Mouse (Mus musculus) lung, postnatal 0 days (tissue): ENCODE measurements around the gene Srd5a1. TPM values are rescaled to one million over a fixed set of nuclear protein-coding genes. Genes with fewer than 3 reads are reported as not detected.

Source experiments
- ATAC-seq: fragments of 200-750 bp; cut with Nextera tagmentation; 2 replicates; pipeline ENCODE4 v1.8.0; 2017; ENCODE audit warnings: moderate library complexity
- DNase-seq: peaks from one replicate; pipeline ENCODE4 v3.0.0-alpha.2; 2016; ENCODE audit warnings: low spot score
- H3K27ac ChIP-seq: fragments of 300-500 bp; sonication (generic); 2 replicates; pipeline ENCODE4 v1.5.1; 2014; ENCODE audit warnings: antibody characterized with exemption, mild to moderate bottlenecking, low read length, mixed read lengths
- H3K27me3 ChIP-seq: fragments of 300-500 bp; sonication (generic); replicated peaks from 2 replicates; pipeline ENCODE4 v1.6.1; 2014; ENCODE audit warnings: low read length, mixed read lengths; ENCODE audit not compliant: insufficient read depth
- H3K36me3 ChIP-seq: fragments of 300-500 bp; sonication (generic); 2 replicates; pipeline ENCODE4 v1.6.1; 2014; ENCODE audit warnings: low read length, mixed read lengths; ENCODE audit not compliant: insufficient read depth
- H3K4me1 ChIP-seq: fragments of 300-500 bp; sonication (generic); 2 replicates; pipeline ENCODE4 v1.6.1; 2014; ENCODE audit warnings: antibody characterized with exemption, low read depth, low read length, mixed read lengths; ENCODE audit not compliant: insufficient read depth
- H3K4me2 ChIP-seq: fragments of 300-500 bp; sonication (generic); replicated peaks from 2 replicates; pipeline ENCODE4 v1.6.1; 2014; ENCODE audit warnings: low read depth, mild to moderate bottlenecking, low read length, moderate library complexity, mixed read lengths
- H3K4me3 ChIP-seq: fragments of 300-500 bp; sonication (generic); 2 replicates; pipeline ENCODE4 v1.5.1; 2014; ENCODE audit warnings: low read depth, low read length
- H3K9ac ChIP-seq: fragments of 300-500 bp; sonication (generic); replicated peaks from 2 replicates; pipeline ENCODE4 v1.6.1; 2014; ENCODE audit warnings: low read depth, mild to moderate bottlenecking
- H3K9me3 ChIP-seq: fragments of 300-500 bp; sonication (generic); 2 replicates; pipeline ENCODE4 v1.6.1; 2016; ENCODE audit warnings: low read length, mixed read lengths
- CTCF ChIP-seq: IDR thresholded peaks from 2 replicates; pipeline ENCODE4 v1.5.1; 2016; ENCODE audit warnings: antibody characterized with exemption, mild to moderate bottlenecking
- EP300 ChIP-seq: IDR thresholded peaks from 2 replicates; pipeline ENCODE4 v1.6.1; 2016; ENCODE audit warnings: antibody characterized with exemption, mild to moderate bottlenecking, control low read depth
- WGBS: fragments of 180-500 bp; shearing (Covaris S2); extraction: QIAGEN DNeasy Blood & Tissue Kit; methylation state at CpG from one replicate; pipeline ENCODE4 v1.1.7; 2014; 5-methylcytosine and 5-hydroxymethylcytosine counted together
- polyA plus RNA-seq: library from polyadenylated mRNA; unstranded; fragments of >200 nt; fragmentation: Nextera tagmentation; extraction: Ambion mirVana; gene quantifications from 2 replicates; pipeline ENCODE4 v1.2.1, GENCODE M21; 2015

Gene Srd5a1
- polyA plus RNA-seq, 1 experiment from 2014 or later, result 5.0 TPM

DNA sequence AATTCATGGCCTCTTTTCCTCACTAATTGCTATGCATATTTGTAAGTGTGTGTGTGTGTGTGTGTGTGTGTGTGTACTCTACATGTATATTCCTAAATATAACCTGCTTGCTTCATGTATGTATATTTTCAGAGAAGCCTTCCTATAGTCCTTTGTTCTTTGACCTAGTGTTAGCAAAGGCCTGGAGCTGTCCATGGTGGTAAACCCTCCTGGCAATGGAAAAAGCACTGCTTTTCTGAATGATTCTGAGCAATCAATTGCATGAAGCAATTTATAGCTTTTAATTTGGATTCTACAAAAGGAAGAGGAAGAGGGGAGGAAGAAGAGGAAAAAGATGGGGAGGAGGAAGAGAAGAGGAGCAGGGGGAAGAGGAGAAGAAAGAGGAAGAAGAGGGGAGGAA, 54.5 kb downstream of the Srd5a1 start:
- H3K27me3 ChIP-seq, result no peaks in the 10 kb centered on the region
- DNase-seq, result no peak
- H3K36me3 ChIP-seq, result no peaks in the 10 kb centered on the region
- no peak overlapping the region for H3K4me3 ChIP-seq
- no peak for TF ChIP-seq EP300
- no peak for TF ChIP-seq CTCF
- no peak overlapping the region for H3K27ac ChIP-seq
- H3K9me3 ChIP-seq, result no peaks in the 10 kb centered on the region
- no peak overlapping the region for H3K9ac ChIP-seq
- no peak for ATAC-seq
- H3K4me2 ChIP-seq, result no peak overlapping the region
- H3K4me1 ChIP-seq, result no peaks in the 10 kb centered on the region

DNA sequence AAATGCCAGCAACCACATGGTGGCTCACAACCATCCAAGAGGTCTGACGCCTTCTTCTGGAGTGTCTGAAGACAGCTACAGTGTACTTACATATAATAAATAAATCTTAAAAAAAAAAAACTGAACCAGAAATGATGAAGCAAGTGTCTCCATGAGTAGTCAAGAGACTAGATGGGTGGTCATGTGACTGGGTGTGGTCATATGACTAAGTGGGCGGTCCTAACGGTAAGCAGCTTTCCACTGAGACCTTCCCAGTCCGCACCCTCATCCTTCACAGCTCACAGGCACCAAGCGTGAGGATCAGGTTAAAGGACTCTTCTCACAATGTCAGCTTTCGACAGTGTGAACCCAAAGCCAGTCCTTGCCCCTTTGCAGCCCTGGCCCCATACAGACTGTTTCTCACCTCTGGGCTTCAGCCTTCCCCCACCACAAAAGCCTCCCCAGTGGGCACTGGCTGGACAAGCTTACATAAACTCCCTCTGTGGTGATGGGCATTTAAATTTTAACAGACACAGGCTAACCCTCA, 55.2 kb downstream of the Srd5a1 start:
- no peaks in the 10 kb centered on the region for H3K27me3 ChIP-seq
- DNase-seq (no peak), ATAC-seq (no peak)
- H3K27ac ChIP-seq, result no peak overlapping the region
- no peak for TF ChIP-seq CTCF
- TF ChIP-seq EP300, result no peak
- no peaks in the 10 kb centered on the region for H3K36me3 ChIP-seq
- H3K9me3 ChIP-seq, result no peaks in the 10 kb centered on the region
- H3K9ac ChIP-seq, result no peak overlapping the region
- 70% methylated on average over 6 of the region's 6 CpGs for WGBS
- H3K4me2 ChIP-seq, result no peak overlapping the region
- no peaks in the 10 kb centered on the region for H3K4me1 ChIP-seq
- no peak overlapping the region for H3K4me3 ChIP-seq

DNA sequence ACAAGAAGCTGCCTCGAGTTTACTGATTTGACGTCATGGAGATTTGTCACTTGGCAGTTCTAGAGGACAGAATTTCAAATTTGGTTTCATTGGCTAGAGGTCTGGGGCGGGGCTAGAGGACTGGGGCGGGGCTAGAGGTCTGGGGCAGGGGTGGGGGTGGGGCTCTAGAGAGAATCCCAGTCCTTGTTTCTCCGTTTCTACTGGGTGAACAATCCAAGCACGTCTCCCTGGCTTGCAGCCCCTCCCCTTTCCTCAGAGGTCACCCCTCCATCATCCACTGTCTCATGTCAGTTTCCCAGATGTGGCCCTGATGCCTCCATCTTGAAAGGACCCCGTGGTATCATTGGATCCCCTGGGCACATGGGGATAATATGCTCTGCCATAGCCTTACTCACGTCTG, 56.2 kb downstream of the Srd5a1 start:
- Histone ChIP-seq H3K9ac (no peak overlapping the region), H3K4me3 (no peak overlapping the region), H3K27ac (no peak overlapping the region), H3K27me3 (no peaks in the 10 kb centered on the region), H3K4me1 (no peaks in the 10 kb centered on the region), H3K4me2 (no peak overlapping the region), H3K9me3 (no peaks in the 10 kb centered on the region), H3K36me3 (no peaks in the 10 kb centered on the region)
- DNase-seq (no peak), ATAC-seq (no peak)
- TF ChIP-seq EP300, result no peak
- no peak for TF ChIP-seq CTCF
- WGBS, result 27% methylated on average over 8 of the region's 8 CpGs

DNA sequence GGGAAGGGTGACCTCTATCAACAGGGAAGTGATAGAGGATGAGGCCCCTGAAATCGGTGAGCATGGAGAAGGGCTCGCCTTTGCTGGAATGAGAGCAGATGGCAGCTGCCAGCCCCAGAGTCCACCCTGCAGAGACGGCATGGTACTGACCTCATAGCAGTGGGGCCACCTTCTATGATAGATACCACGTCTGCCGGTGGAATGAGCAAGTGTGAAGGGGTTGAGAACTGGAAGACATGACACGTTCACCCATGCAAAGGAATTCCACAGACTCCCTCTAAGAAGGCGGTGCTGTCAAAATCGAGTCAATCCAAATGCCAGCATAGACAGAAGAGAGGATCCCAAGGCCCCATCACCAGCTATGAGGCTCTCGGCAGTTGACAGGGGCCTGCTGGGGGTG, 57.0 kb downstream of the Srd5a1 start:
- Histone ChIP-seq H3K9me3 (no peaks in the 10 kb centered on the region), H3K27me3 (no peaks in the 10 kb centered on the region), H3K36me3 (no peaks in the 10 kb centered on the region), H3K4me1 (no peaks in the 10 kb centered on the region), H3K4me3 (no peak overlapping the region), H3K9ac (no peak overlapping the region), H3K4me2 (no peak overlapping the region), H3K27ac (no peak overlapping the region)
- TF ChIP-seq CTCF (no peak), EP300 (no peak)
- no peak for ATAC-seq
- 65% methylated on average over 9 of the region's 9 CpGs for WGBS
- no peak for DNase-seq

DNA sequence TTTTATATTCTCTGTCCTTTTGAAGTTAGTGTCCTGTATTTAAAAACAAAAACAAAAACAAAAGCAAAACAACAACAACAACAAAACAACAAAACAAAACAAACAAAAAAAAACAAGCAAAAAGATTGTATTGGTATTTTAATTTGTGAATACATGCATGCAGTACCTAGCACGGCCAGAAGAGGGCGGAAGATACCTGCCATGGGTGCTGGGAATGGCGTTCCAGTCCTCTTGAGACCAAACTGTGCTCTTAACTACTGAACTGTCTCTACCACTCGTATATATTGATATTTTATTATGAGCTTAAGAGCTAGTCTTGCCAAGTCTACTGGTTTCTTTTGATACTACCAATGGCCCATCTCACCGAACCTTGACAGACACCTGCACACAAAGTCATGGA, 58.2 kb downstream of the Srd5a1 start:
- Histone ChIP-seq H3K27me3 (no peaks in the 10 kb centered on the region), H3K4me2 (no peak overlapping the region), H3K9me3 (no peaks in the 10 kb centered on the region), H3K9ac (no peak overlapping the region), H3K36me3 (no peaks in the 10 kb centered on the region), H3K4me1 (no peaks in the 10 kb centered on the region), H3K4me3 (no peak overlapping the region), H3K27ac (no peak overlapping the region)
- no peak for ATAC-seq
- peak; percentile 39 for DNase-seq
- TF ChIP-seq CTCF (peak; percentile 90), EP300 (no peak)
- WGBS, result 21% methylated on average over 5 of the region's 5 CpGs

DNA sequence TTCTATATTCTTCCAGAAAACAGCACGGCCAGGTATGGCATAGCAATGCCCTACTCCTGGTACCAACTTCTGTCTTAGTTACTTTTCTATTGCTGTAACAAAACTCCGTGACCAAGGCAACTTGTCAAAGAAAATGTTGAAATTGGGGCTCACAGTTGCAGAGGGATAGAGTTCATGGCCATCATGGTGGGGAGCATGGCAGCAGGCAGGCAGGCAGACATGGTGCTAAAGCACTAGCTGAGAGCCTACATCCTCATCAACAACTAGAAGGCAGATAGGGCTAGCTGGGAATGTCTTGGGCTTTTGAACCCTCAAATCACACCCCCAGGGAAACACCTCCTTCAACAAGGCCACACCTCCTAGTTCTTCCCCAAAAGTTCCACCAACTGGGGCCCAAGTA, 60.4 kb downstream of the Srd5a1 start:
- ATAC-seq (no peak), DNase-seq (no peak)
- Histone ChIP-seq H3K9me3 (no peaks in the 10 kb centered on the region), H3K36me3 (no peaks in the 10 kb centered on the region), H3K4me2 (no peak overlapping the region), H3K27me3 (no peaks in the 10 kb centered on the region), H3K9ac (no peak overlapping the region), H3K4me3 (no peak overlapping the region), H3K27ac (no peak overlapping the region), H3K4me1 (no peaks in the 10 kb centered on the region)
- TF ChIP-seq EP300, result no peak
- no peak for TF ChIP-seq CTCF
- WGBS, result 72% methylated on average over 2 of the region's 2 CpGs

DNA sequence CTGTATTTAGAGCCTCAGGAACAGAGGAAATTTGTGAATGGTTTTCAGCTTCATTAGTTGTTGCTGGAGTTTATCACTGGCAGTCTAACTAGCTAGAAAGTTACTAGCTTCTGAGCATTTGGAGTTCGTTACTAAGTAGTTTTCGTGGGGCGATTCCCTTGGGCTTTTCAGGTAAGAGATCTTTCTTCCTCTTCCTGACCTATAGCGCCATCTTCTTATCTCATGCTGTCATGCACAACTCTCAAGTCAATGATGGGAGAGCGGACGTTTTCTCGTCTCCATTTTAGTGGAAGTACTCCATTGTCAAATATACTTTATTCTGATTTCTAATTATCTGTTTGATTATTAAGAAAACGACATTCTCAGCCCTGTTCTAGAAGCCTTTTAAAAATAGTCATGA, 61.3 kb downstream of the Srd5a1 start:
- no peak for ATAC-seq
- Histone ChIP-seq H3K9me3 (no peaks in the 10 kb centered on the region), H3K9ac (no peak overlapping the region), H3K4me3 (no peak overlapping the region), H3K4me1 (no peaks in the 10 kb centered on the region), H3K27ac (no peak overlapping the region), H3K4me2 (no peak overlapping the region), H3K36me3 (no peaks in the 10 kb centered on the region), H3K27me3 (no peaks in the 10 kb centered on the region)
- peak; percentile 20; the same call in 1 of the 2 replicates for TF ChIP-seq CTCF
- no peak for TF ChIP-seq EP300
- WGBS, result 47% methylated on average over 8 of the region's 8 CpGs
- DNase-seq, result no peak
